Mouse (Mus musculus) layer of hippocampus, adult 9-10 months (tissue): ENCODE data around the gene Pdcd2.

Experiments used
- DNase-seq: peaks from one replicate; pipeline ENCODE4 v3.0.0; 2022; ENCODE audit warnings: low spot score

Pdcd2 gene

DNA sequence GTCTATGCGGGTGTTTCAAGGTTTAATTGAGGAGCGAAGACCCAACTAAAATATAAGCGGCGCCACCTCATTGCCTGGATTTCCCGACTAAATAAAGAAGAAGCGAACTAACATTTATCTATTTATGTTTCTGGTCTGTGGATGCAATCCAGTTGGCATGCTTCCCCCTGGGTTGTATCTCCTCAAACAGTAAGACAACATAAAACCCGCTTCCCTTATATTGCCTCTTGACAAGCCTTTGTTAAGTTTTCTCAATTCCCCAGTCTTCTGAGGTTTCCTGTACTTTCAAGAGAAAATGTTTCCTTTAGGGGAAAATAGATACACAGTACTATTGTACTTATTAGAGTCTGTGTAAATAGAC lies 28.4 kb downstream of the Pdcd2 start:
- DNase-seq, result no peak

DNA sequence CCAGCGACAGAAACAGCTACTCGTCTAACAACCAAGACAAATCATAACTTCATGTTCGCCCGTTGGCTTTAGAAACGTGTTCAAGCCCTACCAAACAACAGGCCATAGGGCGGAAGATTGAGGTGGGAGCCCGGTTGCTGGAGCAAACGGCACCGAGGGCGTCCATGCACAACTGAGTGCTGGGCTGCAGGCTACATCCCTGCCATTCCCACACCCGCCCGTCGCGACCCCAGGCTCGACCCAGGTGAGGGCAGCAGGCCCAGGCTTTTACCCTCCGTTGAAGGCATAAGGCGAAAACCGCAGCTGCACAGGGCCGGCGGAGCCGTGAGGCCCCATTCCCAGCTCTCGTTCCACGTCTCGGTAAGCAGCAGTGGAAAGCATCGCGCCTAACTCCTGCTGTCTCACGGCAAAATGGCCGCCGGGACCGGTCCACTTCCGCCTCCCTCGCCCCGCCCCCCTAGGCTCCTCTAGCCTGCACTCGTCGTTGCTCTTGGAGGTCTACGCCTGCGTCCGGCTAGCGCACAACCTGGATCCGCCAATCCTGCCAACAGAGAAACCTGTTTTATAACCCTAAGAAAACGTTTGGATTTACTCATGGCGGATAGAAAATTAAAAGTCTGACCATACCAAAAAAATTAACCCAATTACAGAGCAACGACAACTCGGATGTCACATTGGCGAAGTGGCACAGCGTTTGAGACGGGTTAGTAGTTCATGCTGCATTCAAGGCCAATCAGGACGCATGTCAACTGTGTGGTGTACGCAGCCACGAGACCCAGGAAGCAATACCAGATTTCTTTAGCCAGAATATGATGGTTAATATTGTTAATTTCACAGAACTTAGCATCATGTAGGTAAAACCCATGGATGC lies 29.0 kb downstream of the Pdcd2 start:
- DNase-seq, result peak; percentile 83

DNA sequence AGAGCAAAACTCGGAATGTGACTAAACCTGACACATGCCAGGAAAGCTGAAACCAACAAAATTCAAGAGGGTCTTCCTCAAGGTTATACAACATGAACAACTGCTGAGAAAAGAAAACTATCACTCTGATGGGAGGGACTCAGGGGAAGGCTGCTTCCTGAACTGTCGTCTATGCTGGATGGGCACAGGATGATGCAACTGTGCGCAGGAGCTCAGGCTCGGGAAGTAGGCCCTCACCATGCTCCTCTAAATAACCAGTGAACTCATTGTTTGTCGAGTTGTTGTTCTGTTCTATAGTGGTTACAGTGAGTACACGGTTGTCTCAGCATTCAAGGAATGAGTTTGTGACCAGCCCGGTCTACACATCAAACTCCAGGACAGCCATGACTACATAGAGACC lies 36.6 kb downstream of the Pdcd2 start:
- no peak for DNase-seq

DNA sequence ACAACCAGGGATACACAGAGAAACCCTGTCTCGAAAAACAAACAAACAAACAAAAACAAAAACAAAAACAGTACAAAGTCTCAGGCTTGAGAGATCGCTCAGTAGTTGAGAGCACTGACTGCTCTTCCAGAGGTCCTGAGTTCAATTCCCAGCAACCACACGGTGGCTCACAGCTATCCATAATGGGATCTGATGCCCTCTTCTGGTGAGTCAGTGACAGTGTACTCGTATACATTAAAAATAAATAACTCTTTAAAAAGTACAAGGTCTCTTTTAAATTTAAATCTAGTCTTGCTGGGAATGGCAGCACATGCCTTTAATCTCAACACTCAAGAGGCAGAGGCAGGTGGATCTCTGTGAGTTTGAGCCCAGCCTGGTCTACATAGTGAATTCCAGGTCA lies 54.4 kb downstream of the Pdcd2 start:
- DNase-seq, result no peak
